Mouse (Mus musculus) liver, embryonic 14.5 days (tissue): Measurements from ENCODE around the gene Mrpl45.

Source experiments
- CTCF ChIP-seq: IDR thresholded peaks from 2 replicates; pipeline ENCODE4 v1.5.1; 2016; ENCODE audit warnings: antibody characterized with exemption, low read depth, control low read depth
- EP300 ChIP-seq: IDR thresholded peaks from 2 replicates; pipeline ENCODE4 v1.6.1; 2016; ENCODE audit warnings: antibody characterized with exemption, low read depth

- TF ChIP-seq CTCF = no peak
- no peak for TF ChIP-seq EP300
These were observed 47.6 kb downstream of the Mrpl45 start for GRCm38 (mm10) chr11:97362943-97363643.
